Mouse (Mus musculus): ENCODE results near the gene Nrip1. TPM values are rescaled to one million over a fixed set of nuclear protein-coding genes. Genes with fewer than 3 reads are reported as not detected.

The Nrip1 gene
- total RNA-seq, 1 experiment from 2014 or later: 66.5 TPM

DNA sequence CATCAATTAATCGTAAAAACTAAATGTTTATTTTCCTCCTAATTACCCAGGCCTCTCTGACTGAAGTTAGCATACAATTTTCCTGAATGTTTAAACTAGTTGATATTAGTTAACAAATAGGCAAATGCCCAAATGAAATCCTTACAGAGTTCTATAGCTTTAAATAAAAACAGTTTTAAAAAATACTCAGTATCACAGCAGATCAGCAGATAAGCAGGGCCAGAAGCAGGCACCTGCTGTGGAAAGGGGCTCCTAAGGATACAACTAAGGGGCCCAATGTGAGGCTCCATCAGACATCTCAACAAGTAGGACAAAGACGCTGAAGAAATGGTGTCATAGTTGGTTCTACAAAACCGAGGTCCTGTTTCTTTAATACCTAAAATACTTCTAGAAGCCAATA, 58.0 kb downstream of the Nrip1 start:
- no peak for DNase-seq

DNA sequence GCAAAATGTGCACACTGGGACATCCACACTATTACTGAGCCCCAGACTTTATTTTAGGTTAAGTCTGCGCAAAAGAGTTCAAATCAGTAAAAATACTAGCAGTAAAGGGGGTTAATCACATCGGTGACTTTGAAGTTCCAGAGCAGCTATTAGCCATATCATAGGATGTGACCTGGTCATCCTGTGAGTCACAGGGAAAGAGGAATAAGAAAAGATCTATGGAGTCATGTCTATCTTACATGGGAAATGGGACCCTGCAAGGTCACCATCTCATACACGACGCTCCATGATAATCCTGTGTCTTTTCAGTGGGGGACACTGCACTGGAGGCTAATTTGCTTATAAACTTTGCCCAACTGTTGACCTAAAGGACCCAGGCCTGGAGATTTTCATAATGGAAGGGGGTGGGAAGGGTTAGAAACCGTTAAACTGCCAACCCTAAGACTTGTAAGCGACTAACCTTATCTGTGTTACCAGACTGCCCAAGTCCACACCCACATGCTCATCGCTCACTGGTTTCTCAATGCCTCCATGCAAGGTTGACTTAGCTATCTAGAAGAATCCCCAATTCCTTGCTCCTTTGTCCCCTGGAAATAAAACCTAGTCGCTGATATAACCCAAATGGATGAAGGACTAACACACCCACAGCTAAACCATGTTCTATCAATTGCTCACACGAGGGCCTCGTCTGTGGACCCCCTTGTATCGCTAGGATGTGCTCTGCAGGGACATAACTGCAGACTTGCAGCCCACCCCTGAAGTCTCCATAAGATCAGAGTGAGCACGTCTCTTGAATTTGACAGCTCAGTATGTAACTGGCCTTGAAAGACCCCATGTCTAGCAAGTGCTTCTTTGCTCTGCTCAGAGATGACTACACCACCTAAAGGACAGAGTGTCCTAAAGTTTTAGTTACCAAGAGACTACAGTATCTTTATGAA, 59.3 kb downstream of the Nrip1 start:
- DNase-seq: no peak

DNA sequence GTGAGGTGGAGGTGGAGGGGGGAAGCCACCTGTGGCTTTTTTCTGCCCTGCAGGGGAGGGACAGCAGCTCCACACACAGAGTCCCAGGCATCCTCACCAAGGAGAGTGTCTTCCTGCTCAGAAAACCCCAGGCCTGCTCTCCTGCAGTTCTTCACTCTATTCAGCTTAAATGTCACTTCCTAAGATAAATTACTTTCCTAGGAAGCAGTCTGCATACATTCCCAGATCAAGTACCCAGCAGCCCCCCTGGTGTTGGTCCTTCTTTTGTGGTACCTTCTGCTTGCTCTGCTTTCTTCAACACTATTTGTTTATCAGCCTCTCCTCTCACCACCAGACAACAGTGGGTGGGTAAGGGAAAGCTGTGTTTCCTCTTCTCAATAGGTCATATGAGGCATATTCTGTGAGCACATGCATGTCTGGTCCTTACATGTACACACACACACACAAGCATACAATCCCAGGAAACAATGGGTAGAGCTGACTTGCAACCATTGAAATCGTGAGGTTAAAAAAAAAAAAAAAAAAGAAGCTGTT, 60.7 kb downstream of the Nrip1 start:
- no peak for DNase-seq

DNA sequence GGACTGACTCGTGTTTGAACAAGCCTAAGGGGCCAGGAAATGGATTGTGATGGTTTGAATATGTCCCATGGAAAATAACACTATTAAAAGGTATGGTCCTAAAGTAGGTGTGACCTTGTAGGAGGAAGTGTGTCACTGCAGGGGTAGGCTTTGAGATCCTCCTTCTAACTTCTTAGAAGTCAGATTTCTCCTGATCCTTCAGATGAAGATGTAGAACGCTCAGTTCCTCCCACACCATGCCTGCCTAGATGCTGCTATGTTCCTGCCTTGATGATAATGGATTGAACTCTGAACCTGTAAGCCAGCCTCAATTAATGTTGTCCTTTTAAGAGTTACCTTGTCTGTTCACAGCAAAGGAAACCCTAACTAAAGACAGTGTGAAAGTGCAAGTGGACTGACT, 62.8 kb downstream of the Nrip1 start:
- DNase-seq: no peak

DNA sequence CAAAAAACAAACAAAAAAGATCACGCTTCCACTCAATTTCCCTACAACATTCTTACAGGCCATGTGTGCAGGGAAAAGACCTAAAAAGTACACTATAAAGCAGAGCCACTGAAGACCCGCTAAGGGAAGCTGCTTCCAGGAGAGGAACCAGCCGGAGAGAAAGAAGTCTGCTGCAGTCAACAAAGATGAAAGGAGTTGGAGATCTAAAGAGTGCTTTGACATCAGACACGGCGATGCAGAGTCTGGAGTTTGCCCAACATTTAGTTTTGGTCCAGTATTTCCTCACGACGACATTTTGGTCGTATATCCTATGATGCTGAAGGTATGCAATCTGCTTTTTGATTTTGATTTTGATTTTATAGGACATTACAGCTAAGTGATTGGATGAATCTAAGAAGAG, 63.3 kb downstream of the Nrip1 start:
- no peak for DNase-seq

DNA sequence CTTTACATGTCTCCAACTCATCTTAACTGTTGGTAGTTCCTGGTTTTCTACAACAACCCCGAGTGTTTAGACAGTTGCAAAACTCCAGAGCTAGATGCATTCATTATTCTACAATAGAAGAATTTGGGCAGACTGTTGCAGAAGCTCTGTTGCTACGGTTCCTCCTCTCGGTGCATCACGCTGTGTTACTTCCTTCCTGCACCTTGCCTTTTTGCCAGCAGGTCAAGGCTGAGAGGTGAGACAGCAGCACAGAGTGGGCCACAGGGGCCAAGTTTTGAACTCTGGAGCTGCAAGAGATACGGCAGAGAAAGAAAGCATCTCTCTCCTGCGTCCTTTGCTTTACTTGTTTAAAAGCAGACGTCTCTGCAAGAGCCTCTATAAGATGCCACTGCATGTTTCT, 64.3 kb downstream of the Nrip1 start:
- DNase-seq: no peak

DNA sequence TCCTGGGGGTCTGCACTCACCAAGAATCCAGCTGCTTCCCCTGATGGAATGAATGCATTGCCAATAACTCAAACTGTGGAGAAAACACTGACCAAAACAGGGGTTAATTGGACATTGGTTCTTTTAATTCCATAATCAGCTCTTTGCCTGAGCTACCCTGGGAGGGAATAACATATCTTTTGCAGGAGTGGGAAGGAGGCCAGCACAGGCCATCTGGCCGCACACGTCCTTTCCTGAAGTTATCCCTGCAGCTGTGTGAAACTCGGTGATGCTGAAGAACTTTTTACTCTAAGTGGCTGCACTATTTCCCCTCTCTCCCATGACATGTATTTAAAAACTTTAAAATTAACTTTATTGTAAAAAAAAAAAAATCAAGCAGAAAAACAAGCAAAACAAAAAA, 66.6 kb downstream of the Nrip1 start:
- no peak for DNase-seq

DNA sequence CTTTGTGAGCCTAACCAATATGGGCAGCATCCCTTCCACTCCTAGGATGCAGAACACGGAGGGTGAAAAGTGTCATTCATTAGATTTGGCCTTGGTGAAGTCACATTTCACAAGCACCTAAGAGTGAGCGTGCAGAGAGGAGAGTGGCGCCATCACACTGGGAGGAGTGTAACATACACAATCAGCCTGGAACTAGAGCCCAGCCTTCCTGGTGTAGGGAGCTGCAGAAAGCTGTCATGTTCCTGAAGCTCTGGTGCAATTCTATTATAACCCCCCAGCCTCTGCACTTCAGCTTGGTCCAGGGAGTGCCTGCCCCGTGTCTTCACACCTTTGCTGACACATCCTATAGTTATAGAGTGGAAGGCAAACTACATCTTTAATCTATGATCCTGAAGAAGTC, 67.2 kb downstream of the Nrip1 start:
- DNase-seq: no peak

DNA sequence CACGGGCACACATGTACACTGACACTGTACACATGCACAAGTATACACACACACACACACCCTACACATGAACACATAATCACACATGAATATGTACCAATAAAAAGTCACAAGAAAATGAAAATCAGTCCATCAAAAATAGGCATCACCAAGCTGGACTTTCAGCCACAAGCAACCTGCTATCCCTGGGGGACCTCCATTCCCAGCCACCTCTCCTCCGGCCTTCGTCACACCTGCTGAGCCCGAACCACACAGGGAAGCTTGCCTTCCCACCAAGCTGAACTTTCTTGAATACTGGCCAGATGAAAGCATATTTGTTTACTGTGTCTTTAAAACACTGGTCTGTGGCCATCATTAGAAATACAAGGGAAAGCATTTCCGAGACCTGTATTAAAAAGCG, 70.2 kb downstream of the Nrip1 start:
- no peak for DNase-seq

DNA sequence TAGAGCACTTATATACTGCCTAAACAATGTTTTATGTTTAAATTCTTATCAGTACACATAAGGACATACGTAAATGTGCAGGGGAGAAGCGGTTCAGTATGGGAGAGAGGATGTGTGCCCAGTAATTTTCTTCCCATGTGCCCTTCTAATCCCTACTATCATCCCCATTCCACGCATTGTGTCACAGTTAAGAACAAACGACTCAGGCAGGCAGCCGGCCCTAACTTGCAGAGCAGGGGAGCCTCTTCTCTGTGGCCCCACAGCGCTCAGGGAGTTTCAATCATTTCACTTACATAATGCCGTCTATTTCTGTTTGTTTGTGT, 71.9 kb downstream of the Nrip1 start:
- no peak for DNase-seq

DNA sequence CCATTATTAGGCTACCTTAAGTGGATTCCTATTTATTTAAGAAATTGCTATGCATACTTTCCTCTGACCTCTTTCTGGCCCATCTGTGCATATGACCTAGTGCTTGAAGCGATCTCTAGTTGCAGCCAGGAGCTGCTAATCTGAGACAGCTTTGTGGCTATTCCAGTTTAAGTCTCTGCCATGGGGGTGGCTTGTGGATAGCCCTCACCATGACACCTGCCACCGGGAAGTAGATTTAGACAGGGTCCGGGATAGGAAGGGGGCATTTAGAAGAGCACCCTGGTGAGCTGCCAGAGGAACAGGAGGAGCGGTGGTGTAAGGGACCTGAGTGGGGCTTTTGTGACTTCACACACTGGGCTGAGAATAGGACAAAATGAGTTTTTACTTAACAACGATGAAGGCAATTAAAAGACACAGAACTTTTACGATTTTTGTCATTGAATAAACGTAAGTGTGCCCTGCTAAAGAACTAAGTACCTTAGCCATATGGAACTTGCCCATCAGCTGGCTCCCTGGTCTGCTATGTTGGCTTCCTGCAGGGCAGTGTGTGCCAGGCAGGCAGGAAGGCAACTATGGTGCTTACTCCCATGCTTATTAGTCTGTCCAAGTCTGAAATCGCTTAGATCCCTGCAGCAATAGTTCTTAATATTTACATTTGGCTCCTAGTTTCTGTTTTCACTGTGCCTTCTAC, 72.4 kb downstream of the Nrip1 start:
- peak; percentile 35 for DNase-seq

DNA sequence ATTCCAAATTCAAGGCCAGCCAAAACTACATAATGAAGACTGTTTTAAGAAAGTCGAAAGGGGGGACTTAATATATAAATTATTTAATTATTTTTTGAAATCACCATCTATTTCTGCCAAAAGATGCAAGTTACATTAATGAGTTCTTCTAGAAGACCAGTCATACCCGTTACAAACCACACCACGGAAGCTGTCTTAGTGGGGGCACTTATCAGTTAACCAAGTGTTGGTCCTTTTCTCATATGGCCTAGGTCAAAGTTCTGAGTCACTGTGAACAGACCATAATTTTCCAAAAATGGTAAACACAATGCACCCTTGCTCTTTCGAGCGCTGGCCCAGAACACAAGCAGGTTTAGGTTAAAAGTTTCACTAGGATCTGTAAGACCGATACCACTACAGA, 73.2 kb downstream of the Nrip1 start:
- no peak for DNase-seq

DNA sequence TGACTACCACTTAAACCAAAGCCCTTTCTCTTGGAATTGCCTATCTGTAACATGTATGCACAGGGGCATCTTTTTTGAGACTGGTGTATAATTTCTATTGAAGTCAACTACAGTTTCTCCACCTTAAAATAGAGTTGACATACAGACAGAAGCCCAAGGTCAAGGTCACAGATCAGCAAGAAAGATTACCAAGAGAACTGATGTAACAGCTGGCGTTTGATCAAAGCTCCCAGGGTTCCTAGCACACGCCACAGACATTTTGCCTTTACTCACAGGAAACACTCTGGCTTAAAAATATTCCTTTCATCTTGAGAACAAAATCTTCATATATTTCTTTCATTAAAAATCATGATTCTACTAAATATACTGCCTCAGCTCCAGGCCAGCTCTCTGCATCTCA, 74.1 kb downstream of the Nrip1 start:
- peak; percentile 74 for DNase-seq

DNA sequence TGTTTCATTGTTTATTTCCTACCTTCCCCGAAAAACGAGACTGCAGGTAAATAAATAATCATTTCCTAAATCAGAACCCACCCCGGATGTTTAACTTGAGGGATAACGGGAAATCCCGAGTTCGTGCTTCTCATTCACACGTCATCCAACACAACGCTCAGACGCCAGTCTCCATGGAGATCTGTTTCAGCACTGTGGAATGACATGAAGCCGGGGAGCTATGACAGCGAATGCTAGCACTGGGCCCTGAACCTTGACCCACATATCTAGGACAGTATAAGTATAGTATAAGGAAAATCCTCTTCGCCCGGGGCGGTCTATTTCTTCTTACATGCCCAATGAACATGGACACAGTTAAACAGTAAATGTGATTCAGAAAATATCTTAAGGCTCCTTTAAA, 78.3 kb downstream of the Nrip1 start:
- DNase-seq: peak; percentile 34

DNA sequence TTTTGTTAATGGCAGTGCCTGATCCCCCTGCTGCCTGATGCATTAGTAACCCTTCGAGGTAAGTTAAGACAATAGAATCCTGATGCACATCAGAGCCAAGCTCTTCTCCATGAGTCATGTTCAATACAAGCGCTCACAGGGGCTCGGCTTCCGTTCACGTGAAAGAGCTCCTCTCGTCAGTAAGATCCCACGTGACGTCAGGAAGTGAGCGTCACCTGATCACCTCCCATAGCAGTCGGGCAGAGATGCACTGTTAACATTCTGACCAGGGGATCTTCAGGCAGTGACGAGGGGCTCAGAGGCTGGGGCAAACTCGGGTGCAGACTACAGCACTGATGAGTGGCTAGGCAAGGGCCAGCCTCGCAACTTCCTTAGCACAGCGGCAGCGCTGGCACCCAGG, 79.1 kb downstream of the Nrip1 start:
- no peak for DNase-seq

DNA sequence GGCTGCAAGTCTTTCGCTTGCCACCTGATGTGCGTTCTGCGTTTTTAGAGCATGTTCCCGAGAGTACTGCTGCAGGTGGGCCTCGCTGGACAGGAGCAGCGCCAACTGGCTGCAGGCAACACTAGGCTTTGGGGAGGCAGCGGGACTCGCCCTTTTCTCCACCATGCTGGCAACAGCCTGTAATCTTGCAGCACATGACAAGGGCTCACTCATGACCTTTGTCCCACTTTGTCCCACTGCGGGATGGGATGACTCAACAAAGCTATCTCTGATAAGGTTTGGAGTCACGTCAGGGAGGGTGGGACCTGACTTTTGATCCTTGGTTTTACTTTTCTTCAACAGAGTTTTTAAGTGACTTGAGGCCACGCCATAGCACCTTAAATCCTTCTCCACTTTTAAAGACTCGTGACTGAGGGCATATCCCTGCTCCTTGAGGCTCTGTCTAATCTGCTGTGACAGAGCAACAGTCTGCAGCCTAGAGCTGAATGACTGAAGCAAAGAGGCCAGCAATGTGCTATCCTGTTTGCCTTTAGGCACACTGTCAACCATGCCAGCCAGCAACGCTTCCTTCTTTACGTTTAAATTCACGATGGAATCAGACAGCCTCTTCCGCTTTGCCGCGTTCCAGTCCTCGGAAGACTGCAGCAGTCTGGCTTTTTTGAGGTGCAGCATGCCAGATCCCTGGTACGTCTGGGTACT, 79.7 kb downstream of the Nrip1 start:
- peak; percentile 71 for DNase-seq

DNA sequence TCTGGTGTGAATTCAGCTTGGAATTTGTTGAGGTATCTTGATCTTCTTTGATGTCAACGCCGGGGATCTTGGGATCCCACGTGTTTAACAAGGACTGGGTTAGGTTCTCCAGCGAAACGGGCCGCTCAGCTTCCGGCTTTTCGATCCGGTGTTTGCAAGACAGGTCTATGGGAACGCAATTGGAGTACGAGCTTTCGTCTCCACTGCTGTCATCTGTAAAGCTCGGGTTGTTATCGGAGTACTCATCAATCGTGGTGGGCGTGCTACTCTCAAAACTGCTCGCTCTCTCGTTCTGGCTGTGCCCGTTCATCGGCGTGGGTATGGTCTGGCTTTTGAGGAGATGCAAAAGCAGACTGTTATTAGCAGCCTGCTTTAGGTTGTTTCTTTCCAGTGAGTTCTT, 80.5 kb downstream of the Nrip1 start:
- DNase-seq: no peak

DNA sequence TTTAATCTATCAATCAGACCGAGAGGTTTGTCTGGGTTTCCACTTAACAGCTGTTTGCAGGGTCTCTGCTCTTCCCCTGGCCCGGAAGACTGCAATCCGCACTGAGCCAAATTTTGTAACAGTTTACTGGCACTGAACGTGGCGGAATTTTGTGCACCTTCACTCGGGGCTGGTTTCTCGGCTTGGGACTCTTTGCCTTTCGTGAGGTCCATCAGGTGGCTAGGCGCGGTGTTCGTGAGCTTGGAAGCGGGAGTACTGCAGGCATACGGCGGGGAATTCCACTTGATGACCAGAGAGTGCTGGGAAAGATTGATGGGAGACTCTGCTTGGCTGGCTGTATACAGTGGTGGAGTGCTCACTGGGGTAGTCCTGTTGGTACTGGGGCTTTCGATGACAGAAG, 81.0 kb downstream of the Nrip1 start:
- DNase-seq: no peak

DNA sequence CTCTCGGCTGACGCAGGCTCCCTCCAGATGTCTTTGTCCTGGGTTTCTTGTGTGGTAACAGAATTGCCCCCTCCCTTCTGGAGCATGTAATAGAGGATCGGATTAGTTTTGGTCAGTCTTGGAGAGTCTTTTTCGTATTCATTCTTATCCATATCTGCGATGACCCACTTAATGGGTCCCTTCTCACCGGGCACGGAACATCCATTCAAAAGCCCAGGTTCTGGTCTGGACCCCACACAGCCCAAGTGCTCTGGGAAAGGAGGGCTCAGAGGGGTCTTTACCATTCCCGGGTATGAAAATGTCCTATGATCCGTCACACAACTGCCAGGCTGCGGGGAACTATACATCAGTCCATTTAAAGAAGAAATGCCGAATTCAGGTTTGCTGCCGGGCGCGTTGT, 82.3 kb downstream of the Nrip1 start:
- no peak for DNase-seq

DNA sequence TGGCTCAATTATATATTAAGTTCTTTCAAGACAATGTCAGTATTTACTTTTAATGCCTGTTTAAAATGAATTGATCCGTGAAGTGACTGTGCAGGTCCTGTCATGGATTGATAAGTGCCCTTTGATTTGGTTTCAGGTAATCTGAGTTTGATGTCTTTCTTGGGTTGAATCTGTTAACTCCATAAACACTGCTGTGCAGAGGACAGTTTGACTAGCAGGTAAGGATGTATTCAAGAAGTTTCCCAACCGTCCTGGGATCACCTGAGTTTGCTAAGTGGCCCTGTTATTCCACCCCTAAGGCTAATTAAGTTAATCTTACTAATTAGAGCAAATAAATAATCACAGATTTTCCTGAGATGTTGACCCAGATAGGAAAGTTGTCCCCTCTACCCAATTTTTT, 84.1 kb downstream of the Nrip1 start:
- DNase-seq: no peak

DNA sequence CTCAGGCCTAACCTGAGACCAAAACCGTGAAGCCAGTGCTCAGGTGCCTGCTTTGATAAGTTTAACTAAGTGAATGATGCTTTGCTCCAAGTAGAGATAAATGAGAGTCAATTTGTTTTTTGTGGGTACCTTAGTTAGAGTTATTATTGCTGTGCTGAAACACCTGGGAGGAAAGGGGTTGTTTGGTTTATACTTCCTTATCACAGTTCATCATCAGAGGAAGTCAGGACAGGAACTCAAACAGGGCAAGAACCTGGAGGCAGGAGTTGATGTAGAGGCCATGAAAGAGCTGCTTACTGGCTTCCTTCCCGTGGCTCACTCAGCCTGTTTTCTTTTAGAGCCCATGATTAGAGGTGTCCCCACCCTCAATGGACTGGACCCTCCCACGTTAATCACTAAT, 89.8 kb downstream of the Nrip1 start:
- DNase-seq: no peak

DNA sequence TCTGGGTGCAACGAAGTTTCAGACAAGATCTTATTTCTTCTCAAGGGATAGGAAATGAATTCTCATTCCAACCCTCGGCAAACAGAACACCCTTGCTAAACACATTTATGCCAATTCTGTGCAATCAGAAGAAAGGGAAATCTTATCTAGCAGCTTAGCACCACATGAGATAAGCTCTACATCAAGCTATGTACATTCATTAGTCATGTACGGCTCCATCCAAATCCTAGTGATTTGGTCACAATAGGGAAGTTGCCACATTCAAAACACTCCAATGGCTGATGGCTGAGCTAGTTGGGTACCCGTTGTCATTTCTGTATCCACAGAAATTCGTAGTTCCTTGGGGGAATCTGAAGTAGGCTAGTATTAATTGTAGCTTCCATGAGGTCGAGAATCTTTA, 91.8 kb downstream of the Nrip1 start:
- no peak for DNase-seq

DNA sequence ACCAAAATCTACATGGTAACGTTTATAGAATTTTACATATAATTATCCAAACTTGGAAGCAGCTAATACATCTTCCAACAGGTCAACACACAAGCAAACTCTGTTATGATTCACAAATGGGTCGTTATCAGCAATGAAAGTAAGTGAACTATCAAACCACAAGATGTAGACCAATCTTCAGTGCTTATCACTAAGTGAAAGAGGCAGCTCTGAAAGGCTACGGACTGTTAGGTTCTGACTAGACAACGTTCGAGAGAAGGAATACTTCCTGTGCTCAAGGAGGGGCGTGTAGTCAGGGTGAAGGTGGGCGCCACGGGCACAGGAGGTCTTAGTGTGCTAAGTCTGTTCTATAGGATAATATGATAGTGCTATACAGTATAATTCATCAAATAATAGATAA, 93.3 kb downstream of the Nrip1 start:
- no peak for DNase-seq
